Mouse (Mus musculus) C2C12 (cell line): ENCODE results near the gene Trpm8.

Source experiments
- CEBPB ChIP-seq: IDR thresholded peaks from one replicate; pipeline ENCODE4 v1.6.1; 2011; ENCODE audit warnings: low read depth, mild to moderate bottlenecking, control low read depth, moderate library complexity
- CTCF ChIP-seq: IDR thresholded peaks from one replicate; pipeline ENCODE4 v1.5.1; 2011; ENCODE audit not compliant: control insufficient read depth, insufficient read depth, insufficient read length
- FOSL1 ChIP-seq: IDR thresholded peaks from one replicate; pipeline ENCODE4 v1.8.0; 2011; ENCODE audit warnings: mild to moderate bottlenecking, low read length; ENCODE audit not compliant: poor library complexity, insufficient read depth, severe bottlenecking
- MAX ChIP-seq: IDR thresholded peaks from one replicate; pipeline ENCODE4 v1.6.1; 2011; ENCODE audit warnings: mild to moderate bottlenecking, control low read depth
- MYOD1 ChIP-seq: IDR thresholded peaks from one replicate; pipeline ENCODE4 v1.6.1; 2011; ENCODE audit warnings: low read depth; ENCODE audit not compliant: control insufficient read depth, insufficient read length
- USF1 ChIP-seq: IDR thresholded peaks from one replicate; pipeline ENCODE4 v1.6.1; 2011; ENCODE audit warnings: low read depth, mild to moderate bottlenecking, control low read depth, moderate library complexity

- TF ChIP-seq CTCF (no peak), CEBPB (no peak), MYOD1 (no peak), FOSL1 (no peak), USF1 (no peak), MAX (no peak)
Measured at GRCm38 (mm10) chr1:88234646-88235045, 42.8 kb upstream of the Trpm8 start.
